Mouse (Mus musculus): ENCODE measurements around the gene Olfr959.

- TF ChIP-seq CHD1 (IDR thresholded peaks at IDR 0.05; ENCODE audit: low read depth, low read length): no peak
- TF ChIP-seq POLR2A (IDR thresholded peaks at IDR 0.05; ENCODE audit: low read depth, low read length): no peak
- TF ChIP-seq HCFC1 (IDR thresholded peaks at IDR 0.05; ENCODE audit: low read depth, low read length): no peak
- TF ChIP-seq NRF1 (IDR thresholded peaks at IDR 0.05; ENCODE audit: low read depth, low read length): no peak
- no peak for TF ChIP-seq USF1 (IDR thresholded peaks at IDR 0.05; ENCODE audit: low read depth, low read length)
- no peak for TF ChIP-seq CTCF (conservative IDR thresholded peaks at IDR 0.05 in 1 of 2, IDR thresholded peaks at IDR 0.05 in 1 of 2; ENCODE audit: low read depth in 2 of 2, low read length in 2 of 2)
- no peak for TF ChIP-seq EP300 (IDR thresholded peaks at IDR 0.05; ENCODE audit: low read length)
- TF ChIP-seq ZKSCAN1 (IDR thresholded peaks at IDR 0.05; ENCODE audit: borderline replicate concordance, low read depth, low read length): no peak
- no peak for TF ChIP-seq USF2 (conservative IDR thresholded peaks at IDR 0.05; ENCODE audit: low read depth, low read length)
- TF ChIP-seq ELF1 (IDR thresholded peaks at IDR 0.05; ENCODE audit: low read depth, low read length): no peak
- no peak for TF ChIP-seq MAX (IDR thresholded peaks at IDR 0.05; ENCODE audit: low read length)
- TF ChIP-seq MXI1 (IDR thresholded peaks at IDR 0.05; ENCODE audit: low read depth, low read length): no peak
These were observed 28.0 kb upstream of the Olfr959 start for GRCm38 (mm10) chr9:39603333-39603845.
